Mouse (Mus musculus) brain, embryonic 14.5 days (tissue): Measurements from ENCODE around the gene Plekhg6.

Source experiments
- CTCF ChIP-seq: fragments of 200-500 bp; IDR thresholded peaks from 2 replicates; pipeline ENCODE4 v1.5.1; 2012; ENCODE audit warnings: inconsistent platforms, mild to moderate bottlenecking, moderate library complexity, borderline replicate concordance; ENCODE audit not compliant: insufficient read depth, insufficient read length; ENCODE audit errors: extremely low read depth
- POLR2A ChIP-seq: fragments of 200-500 bp; IDR thresholded peaks from 2 replicates; pipeline ENCODE4 v1.6.1; 2012; ENCODE audit warnings: mild to moderate bottlenecking, inconsistent platforms, borderline replicate concordance; ENCODE audit not compliant: poor library complexity, insufficient read depth, insufficient read length, severe bottlenecking; ENCODE audit errors: extremely low read depth

DNA sequence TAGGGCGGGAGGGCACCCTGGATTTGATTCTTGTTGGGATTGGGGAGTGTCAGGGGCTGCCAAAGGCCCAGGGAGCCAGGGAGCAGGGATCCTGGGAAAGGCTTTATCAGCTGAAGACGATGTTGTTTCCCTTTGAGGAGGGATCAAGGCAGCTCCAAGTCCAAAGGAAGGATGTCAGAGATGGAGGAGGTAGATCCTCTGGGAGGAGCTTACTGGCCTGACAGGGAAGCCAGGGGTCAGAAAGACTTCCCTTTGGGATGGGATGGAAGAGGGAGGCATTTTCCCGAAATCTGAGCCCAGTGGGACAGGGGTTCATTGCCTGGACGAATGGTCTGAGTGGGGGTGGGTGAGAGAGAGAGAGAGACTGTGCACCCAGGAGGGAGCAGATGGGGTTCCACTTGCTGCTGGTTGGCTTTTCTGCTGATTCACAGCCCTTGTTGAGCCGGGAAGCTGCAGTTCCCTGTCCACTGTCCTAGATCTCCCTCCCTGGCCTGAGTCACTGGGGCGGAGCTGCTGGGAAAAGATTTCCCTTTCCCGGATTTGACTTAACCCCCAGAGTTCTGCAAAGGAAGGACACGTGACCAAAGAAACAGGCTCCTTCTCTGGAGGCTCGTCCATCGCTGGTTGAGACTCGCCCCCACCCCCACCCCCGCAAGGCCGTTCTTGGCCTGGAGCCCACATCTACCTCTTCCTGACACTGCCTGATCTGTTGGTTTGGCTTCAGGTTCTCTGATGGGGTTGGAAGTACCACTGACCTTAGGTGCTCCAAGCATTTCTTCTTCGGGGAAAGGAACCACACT lies 26.0 kb downstream of the Plekhg6 start:
- TF ChIP-seq CTCF: no peak
- TF ChIP-seq POLR2A: no peak
